Mouse (Mus musculus): ENCODE measurements around the gene Bcl11a. TPM values are rescaled to one million over a fixed set of nuclear protein-coding genes. Genes with fewer than 3 reads are reported as not detected.

The Bcl11a gene
- polyA plus RNA-seq, 1 experiment, result 10.4 TPM

- no peak for TF ChIP-seq POLR2A (IDR thresholded peaks at IDR 0.05; ENCODE audit: borderline replicate concordance, insufficient read depth, low read length)
- TF ChIP-seq CTCF (IDR thresholded peaks at IDR 0.05; ENCODE audit: borderline replicate concordance, insufficient read depth, low read depth, low read length), result no peak
- WGBS, result 98% methylated on average over 2 of the region's 2 CpGs
- no peak for DNase-seq
- H3K27me3 ChIP-seq (ENCODE audit: control insufficient read depth, insufficient read depth, low read length), result no peaks in the 10 kb centered on the region
- H3K4me1 ChIP-seq (ENCODE audit: control insufficient read depth, insufficient read depth, low read length), result peaks cover 3% of the 10 kb centered on the region; the same call in 1 of the 2 replicates
- no peak overlapping the region for H3K4me3 ChIP-seq (replicated peaks; ENCODE audit: insufficient read depth, low read depth, low read length)
- H3K27ac ChIP-seq (ENCODE audit: insufficient read depth, low read length), result no peak overlapping the region
Observed at GRCm38 (mm10) chr11:24137891-24138290, 60.0 kb downstream of the Bcl11a start.

GRCm38 (mm10) chr11:24138600-24139375 lies 60.9 kb downstream of the Bcl11a start:
- no peak for TF ChIP-seq CTCF (IDR thresholded peaks at IDR 0.05; ENCODE audit: borderline replicate concordance, insufficient read depth, low read depth, low read length)
- TF ChIP-seq POLR2A (IDR thresholded peaks at IDR 0.05; ENCODE audit: borderline replicate concordance, insufficient read depth, low read length), result no peak
- WGBS, result 95% methylated on average over 9 of the region's 9 CpGs
- H3K27ac ChIP-seq (ENCODE audit: insufficient read depth, low read length), result no peak overlapping the region

GRCm38 (mm10) chr11:24139432-24139831 lies 61.6 kb downstream of the Bcl11a start:
- Histone ChIP-seq H3K4me1 (ENCODE audit: control insufficient read depth, insufficient read depth, low read length) (peaks cover under 1% of the 10 kb centered on the region), H3K27ac (ENCODE audit: insufficient read depth, low read length) (no peak overlapping the region), H3K4me3 (replicated peaks; ENCODE audit: insufficient read depth, low read depth, low read length) (no peak overlapping the region), H3K27me3 (ENCODE audit: control insufficient read depth, insufficient read depth, low read length) (no peaks in the 10 kb centered on the region)
- 95% methylated on average over 6 of the region's 6 CpGs for WGBS
- TF ChIP-seq CTCF (IDR thresholded peaks at IDR 0.05; ENCODE audit: borderline replicate concordance, insufficient read depth, low read depth, low read length) (no peak), POLR2A (IDR thresholded peaks at IDR 0.05; ENCODE audit: borderline replicate concordance, insufficient read depth, low read length) (no peak)
- DNase-seq, result no peak

More at GRCm38 (mm10) chr11:24138600-24139375, 60.9 kb downstream of the Bcl11a start:
- Histone ChIP-seq H3K27me3 (ENCODE audit: control insufficient read depth, insufficient read depth, low read length) (no peaks in the 10 kb centered on the region), H3K4me1 (ENCODE audit: control insufficient read depth, insufficient read depth, low read length) (peaks cover 3% of the 10 kb centered on the region; the same call in 1 of the 2 replicates), H3K4me3 (replicated peaks; ENCODE audit: insufficient read depth, low read depth, low read length) (no peak overlapping the region)
- DNase-seq, result no peak

- H3K4me3 ChIP-seq (replicated peaks; ENCODE audit: insufficient read depth, low read depth, low read length), result no peak overlapping the region
- no peaks in the 10 kb centered on the region for H3K27me3 ChIP-seq (ENCODE audit: control insufficient read depth, insufficient read depth, low read length)
- DNase-seq, result no peak
- 95% methylated on average over 2 of the region's 2 CpGs for WGBS
- H3K27ac ChIP-seq (ENCODE audit: insufficient read depth, low read length), result no peak overlapping the region
- TF ChIP-seq CTCF (IDR thresholded peaks at IDR 0.05; ENCODE audit: borderline replicate concordance, insufficient read depth, low read depth, low read length) (no peak), POLR2A (IDR thresholded peaks at IDR 0.05; ENCODE audit: borderline replicate concordance, insufficient read depth, low read length) (no peak)
- H3K4me1 ChIP-seq (ENCODE audit: control insufficient read depth, insufficient read depth, low read length), result peaks cover 4% of the 10 kb centered on the region
Observed at GRCm38 (mm10) chr11:24139952-24140351, 62.1 kb downstream of the Bcl11a start.

- H3K4me3 ChIP-seq (replicated peaks; ENCODE audit: insufficient read depth, low read depth, low read length), result no peak overlapping the region
- H3K27me3 ChIP-seq (ENCODE audit: control insufficient read depth, insufficient read depth, low read length), result no peaks in the 10 kb centered on the region
- TF ChIP-seq POLR2A (IDR thresholded peaks at IDR 0.05; ENCODE audit: borderline replicate concordance, insufficient read depth, low read length) (no peak), CTCF (IDR thresholded peaks at IDR 0.05; ENCODE audit: borderline replicate concordance, insufficient read depth, low read depth, low read length) (no peak)
- peaks cover 6% of the 10 kb centered on the region for H3K4me1 ChIP-seq (ENCODE audit: control insufficient read depth, insufficient read depth, low read length)
- WGBS, result 96% methylated on average over 2 of the region's 2 CpGs
- H3K27ac ChIP-seq (ENCODE audit: insufficient read depth, low read length), result no peak overlapping the region
- no peak for DNase-seq
Observed at GRCm38 (mm10) chr11:24140948-24141347, 63.1 kb downstream of the Bcl11a start.

- H3K27ac ChIP-seq (ENCODE audit: insufficient read depth, low read length), result no peak overlapping the region
- WGBS, result 83% methylated on average over 10 of the region's 10 CpGs
- no peak overlapping the region for H3K4me3 ChIP-seq (replicated peaks; ENCODE audit: insufficient read depth, low read depth, low read length)
Observed at GRCm38 (mm10) chr11:24141479-24142251, 63.8 kb downstream of the Bcl11a start.

GRCm38 (mm10) chr11:24142316-24142715 lies 64.5 kb downstream of the Bcl11a start:
- Histone ChIP-seq H3K4me1 (ENCODE audit: control insufficient read depth, insufficient read depth, low read length) (peaks cover 6% of the 10 kb centered on the region), H3K4me3 (replicated peaks; ENCODE audit: insufficient read depth, low read depth, low read length) (no peak overlapping the region), H3K27me3 (ENCODE audit: control insufficient read depth, insufficient read depth, low read length) (no peaks in the 10 kb centered on the region), H3K27ac (ENCODE audit: insufficient read depth, low read length) (no peak overlapping the region)
- 72% methylated on average over 9 of the region's 9 CpGs for WGBS
- DNase-seq, result no peak
- TF ChIP-seq CTCF (IDR thresholded peaks at IDR 0.05; ENCODE audit: borderline replicate concordance, insufficient read depth, low read depth, low read length) (no peak), POLR2A (IDR thresholded peaks at IDR 0.05; ENCODE audit: borderline replicate concordance, insufficient read depth, low read length) (no peak)

More at GRCm38 (mm10) chr11:24141479-24142251, 63.8 kb downstream of the Bcl11a start:
- H3K27me3 ChIP-seq (ENCODE audit: control insufficient read depth, insufficient read depth, low read length), result no peaks in the 10 kb centered on the region
- H3K4me1 ChIP-seq (ENCODE audit: control insufficient read depth, insufficient read depth, low read length), result peaks cover 6% of the 10 kb centered on the region
- TF ChIP-seq CTCF (IDR thresholded peaks at IDR 0.05; ENCODE audit: borderline replicate concordance, insufficient read depth, low read depth, low read length) (no peak), POLR2A (IDR thresholded peaks at IDR 0.05; ENCODE audit: borderline replicate concordance, insufficient read depth, low read length) (no peak)
- DNase-seq, result no peak

Data from cerebellum, adult 2 months (tissue).